Comparison of ENCODE assay signal across 23 mouse cellular contexts in genomic region chr14:119680052-119680451, GRCm38 (mm10).
"Had no signal": no experiment of that assay in that cellular context is flagged by ENCODE, and none has a peak within 500 bp of the region (broad histone marks: within the 10 kb centered on the region; RNA-seq: fewer than 3 reads in every experiment).

No protein-coding gene starts in this region.

- H3K4me3 ChIP-seq: gastrocnemius, adult 2 months; heart, embryonic 10.5 days; heart, embryonic 12.5 days; hindbrain, embryonic 10.5 days; hindbrain, embryonic 12.5 days; intestine, embryonic 15.5 days; layer of hippocampus, adult 2 months; limb, embryonic 10.5 days; limb, embryonic 12.5 days; liver, embryonic 13.5 days; liver, embryonic 15.5 days had no signal

- DNase-seq: gastrocnemius, adult 2 months; gastrocnemius, postnatal 10 days; gastrocnemius, postnatal 25 days; heart, adult 18-20 months; heart, postnatal 10 days; heart, postnatal 4 days; kidney, adult 18-20 months; kidney, adult 8-10 months; kidney, postnatal 10 days; kidney, postnatal 25 days; kidney, postnatal 4 days; liver; liver, embryonic 13.5 days had no signal

- H3K27ac ChIP-seq: gastrocnemius, adult 2 months; heart, embryonic 10.5 days; hindbrain, embryonic 10.5 days; hindbrain, embryonic 12.5 days; hindbrain, embryonic 14.5 days; intestine, embryonic 15.5 days; layer of hippocampus, adult 2 months; limb, embryonic 10.5 days; limb, embryonic 12.5 days; liver, embryonic 13.5 days; liver, embryonic 15.5 days had no signal

- H3K4me1 ChIP-seq: heart, embryonic 10.5 days; heart, embryonic 12.5 days; hindbrain, embryonic 10.5 days; hindbrain, embryonic 12.5 days; intestine, embryonic 15.5 days; limb, embryonic 10.5 days; limb, embryonic 12.5 days; liver, embryonic 13.5 days; liver, embryonic 15.5 days had no signal
